ENCODE assay signal across 1 mouse cellular context in the genomic region with DNA sequence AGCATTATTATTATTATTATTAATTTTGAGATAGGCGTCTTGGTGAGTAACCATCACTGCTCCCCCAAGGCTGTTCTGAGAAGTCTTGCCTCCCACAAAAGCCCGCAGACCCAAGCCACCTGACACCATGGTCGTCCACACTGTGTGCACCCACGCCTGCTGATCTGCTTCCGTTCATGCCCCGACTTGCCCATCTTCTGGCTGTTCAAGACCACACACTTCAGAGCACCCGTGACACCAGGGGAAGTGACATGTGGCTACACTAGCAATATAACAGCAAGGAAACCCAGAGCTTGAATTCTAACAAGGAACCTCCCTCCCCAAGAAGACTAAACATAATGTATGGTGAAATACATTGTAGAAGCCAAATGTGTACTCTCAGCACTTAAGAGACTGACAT.
TF ChIP-seq lines count a peak whose summit lies in the region.

No protein-coding gene starts in this region.

TF ChIP-seq in CH12.LX, 34 proteins besides CTCF, POLR2A, EP300 and RAD21 (continued from another document):
- TF ChIP-seq MEF2A (IDR thresholded peaks at IDR 0.05; ENCODE audit: borderline replicate concordance, low read depth, low read length) (peak; percentile 20; the same call in 1 of the 2 replicates), MAFK (IDR thresholded peaks at IDR 0.05; ENCODE audit: insufficient replicate concordance, low read length) (no peak), IRF4 (IDR thresholded peaks at IDR 0.05; ENCODE audit: low read depth, low read length) (no peak)
